ENCODE assay signal across 19 mouse cellular contexts in the genomic region with DNA sequence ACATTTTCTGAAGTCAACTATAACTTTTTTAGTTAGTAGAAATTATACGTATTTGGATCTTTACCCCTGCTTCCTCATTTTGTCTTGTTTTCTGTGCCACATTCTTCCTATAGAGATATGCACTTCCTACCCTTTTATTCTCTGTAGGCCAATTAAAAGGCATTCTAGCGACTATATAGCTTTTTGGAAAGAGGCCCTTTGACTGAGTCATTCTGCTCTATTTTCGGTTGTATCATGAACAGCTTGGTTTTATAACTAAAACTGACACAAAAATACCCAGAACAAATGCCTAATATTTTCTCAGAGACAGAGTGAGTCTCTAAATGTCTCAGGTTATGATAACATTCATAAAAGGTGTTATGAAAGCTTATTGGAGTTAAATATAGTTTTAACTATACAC.
"Had no signal": no experiment of that assay in that cellular context is flagged by ENCODE, and none has a peak within 500 bp of the region (broad histone marks: within the 10 kb centered on the region; RNA-seq: fewer than 3 reads in every experiment).

No protein-coding gene starts in this region.

- H3K27me3 ChIP-seq: midbrain, embryonic 12.5 days; neural tube, embryonic 13.5 days; neural tube, embryonic 15.5 days had no signal

- H3K27ac ChIP-seq: midbrain, embryonic 10.5 days; midbrain, embryonic 12.5 days; neural tube, embryonic 13.5 days; neural tube, embryonic 15.5 days had no signal

- H3K9me3 ChIP-seq: midbrain, embryonic 10.5 days; midbrain, embryonic 12.5 days; neural tube, embryonic 13.5 days; neural tube, embryonic 15.5 days had no signal

- DNase-seq: lung, adult 18-20 months; lung, embryonic 14.5 days; lung, postnatal 10 days; lung, postnatal 4 days; midbrain, embryonic 14.5 days; retina, postnatal 1 day; right cerebral cortex, adult 18-20 months; right cerebral cortex, postnatal 25 days; right cerebral cortex, postnatal 4 days; spleen, adult 18-20 months; thymus, adult 18-20 months; thymus, postnatal 14 days; thymus, postnatal 36 days had no signal

- H3K36me3 ChIP-seq: midbrain, embryonic 10.5 days; midbrain, embryonic 12.5 days; neural tube, embryonic 13.5 days; neural tube, embryonic 15.5 days had no signal

- H3K4me3 ChIP-seq: midbrain, embryonic 10.5 days; midbrain, embryonic 12.5 days; myocyte; neural tube, embryonic 13.5 days; neural tube, embryonic 15.5 days had no signal

- H3K4me2 ChIP-seq: lung, embryonic 14.5 days; midbrain, embryonic 12.5 days; neural tube, embryonic 13.5 days; neural tube, embryonic 15.5 days had no signal

- H3K9ac ChIP-seq: lung, embryonic 14.5 days; midbrain, embryonic 12.5 days; neural tube, embryonic 13.5 days; neural tube, embryonic 15.5 days had no signal

- H3K4me1 ChIP-seq: midbrain, embryonic 10.5 days; midbrain, embryonic 12.5 days; neural tube, embryonic 13.5 days; neural tube, embryonic 15.5 days had no signal

- ATAC-seq: midbrain, embryonic 16.5 days had no signal
